Mouse (Mus musculus): ENCODE measurements at regions not wholly inside any gene's neighbourhood (a gene's known extent, or its start where the extent isn't known, plus 50 kb on each side); places are given as distances from the start of the nearest gene placed in this dataset.

- WGBS = 88% methylated on average over 1 of the region's 1 CpGs
- no peak for ATAC-seq (ENCODE audit: low FRiP score, low read depth)
- H3K4me3 ChIP-seq = no peak overlapping the region
- no peak overlapping the region for H3K4me2 ChIP-seq (replicated peaks)
- H3K4me1 ChIP-seq = no peaks in the 10 kb centered on the region
- no peak overlapping the region for H3K27ac ChIP-seq
- no peaks in the 10 kb centered on the region for H3K36me3 ChIP-seq
- no peak overlapping the region for H3K9ac ChIP-seq
- no peaks in the 10 kb centered on the region for H3K9me3 ChIP-seq
- H3K27me3 ChIP-seq (replicated peaks) = no peaks in the 10 kb centered on the region
Observed at GRCm38 (mm10) chr15:70675549-70675948, 3158.8 kb upstream of the Gm6569 start.

DNA sequence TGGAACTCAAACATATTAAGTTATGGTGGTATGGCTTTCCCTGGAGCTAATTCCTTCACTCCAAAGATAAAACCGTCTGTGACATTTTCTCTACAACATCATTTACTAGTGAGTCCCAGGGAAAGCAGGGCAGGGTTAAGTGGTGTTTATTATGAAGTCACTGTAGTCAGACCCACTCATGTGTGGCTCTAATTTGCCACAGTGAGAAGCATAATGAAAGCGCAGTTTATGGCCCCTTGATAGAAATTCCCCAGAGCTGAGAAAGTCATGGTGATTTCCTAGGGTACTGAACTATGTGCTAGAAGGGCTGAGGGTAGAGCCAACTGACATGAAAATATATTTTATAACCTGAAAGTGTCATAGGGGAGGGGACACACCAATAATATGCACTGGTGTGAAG, 3129.8 kb upstream of the Gm6569 start:
- Histone ChIP-seq H3K9ac (no peak overlapping the region), H3K27ac (no peak overlapping the region), H3K4me1 (no peaks in the 10 kb centered on the region), H3K4me2 (replicated peaks) (no peak overlapping the region), H3K4me3 (no peak overlapping the region), H3K36me3 (no peaks in the 10 kb centered on the region), H3K9me3 (no peaks in the 10 kb centered on the region), H3K27me3 (replicated peaks) (no peaks in the 10 kb centered on the region)
- peak; percentile 53 for ATAC-seq (ENCODE audit: low FRiP score, low read depth)
- 42% methylated on average over 2 of the region's 2 CpGs for WGBS

GRCm38 (mm10) chr15:70713736-70714135, 3120.6 kb upstream of the Gm6569 start:
- no peak overlapping the region for H3K4me3 ChIP-seq
- H3K9ac ChIP-seq = no peak overlapping the region
- no peaks in the 10 kb centered on the region for H3K36me3 ChIP-seq
- H3K27ac ChIP-seq = no peak overlapping the region
- no peak overlapping the region for H3K4me2 ChIP-seq (replicated peaks)
- peak; percentile 90 for ATAC-seq (ENCODE audit: low FRiP score, low read depth)
- peaks cover 3% of the 10 kb centered on the region; the same call in 1 of the 2 replicates for H3K4me1 ChIP-seq
- no peaks in the 10 kb centered on the region for H3K9me3 ChIP-seq
- no peaks in the 10 kb centered on the region for H3K27me3 ChIP-seq (replicated peaks)

GRCm38 (mm10) chr15:70727361-70727885, 3106.9 kb upstream of the Gm6569 start:
- Histone ChIP-seq H3K27ac (no peak overlapping the region), H3K27me3 (replicated peaks) (no peaks in the 10 kb centered on the region), H3K9me3 (no peaks in the 10 kb centered on the region), H3K36me3 (no peaks in the 10 kb centered on the region), H3K4me3 (no peak overlapping the region), H3K4me1 (no peaks in the 10 kb centered on the region), H3K4me2 (replicated peaks) (no peak overlapping the region), H3K9ac (no peak overlapping the region)
- 92% methylated on average over 1 of the region's 1 CpGs for WGBS
- 0 out of 2 replicates have a peak, but pooled peaks have one; percentile 37 for ATAC-seq (ENCODE audit: low FRiP score, low read depth)

- Histone ChIP-seq H3K36me3 (no peaks in the 10 kb centered on the region), H3K9me3 (no peaks in the 10 kb centered on the region), H3K27ac (no peak overlapping the region), H3K4me2 (replicated peaks) (no peak overlapping the region), H3K4me1 (no peaks in the 10 kb centered on the region), H3K27me3 (replicated peaks) (no peaks in the 10 kb centered on the region), H3K4me3 (no peak overlapping the region), H3K9ac (no peak overlapping the region)
- ATAC-seq (ENCODE audit: low FRiP score, low read depth) = no peak
- 91% methylated on average over 1 of the region's 1 CpGs for WGBS
Observed at GRCm38 (mm10) chr15:70727956-70728355, 3106.4 kb upstream of the Gm6569 start.

- Histone ChIP-seq H3K9me3 (0 out of 2 replicates have a peak, but pooled peaks cover 4% of the 10 kb centered on the region), H3K4me3 (no peak overlapping the region), H3K4me2 (replicated peaks) (no peak overlapping the region), H3K9ac (no peak overlapping the region), H3K4me1 (no peaks in the 10 kb centered on the region), H3K27ac (no peak overlapping the region), H3K27me3 (replicated peaks) (no peaks in the 10 kb centered on the region), H3K36me3 (no peaks in the 10 kb centered on the region)
- ATAC-seq (ENCODE audit: low FRiP score, low read depth) = no peak
Observed at GRCm38 (mm10) chr15:70744239-70744638, 3090.1 kb upstream of the Gm6569 start.

GRCm38 (mm10) chr15:70764045-70764444, 3070.3 kb upstream of the Gm6569 start:
- Histone ChIP-seq H3K27ac (no peak overlapping the region), H3K9me3 (no peaks in the 10 kb centered on the region), H3K4me3 (no peak overlapping the region), H3K9ac (no peak overlapping the region), H3K4me1 (no peaks in the 10 kb centered on the region), H3K36me3 (no peaks in the 10 kb centered on the region), H3K4me2 (replicated peaks) (no peak overlapping the region), H3K27me3 (replicated peaks) (no peaks in the 10 kb centered on the region)
- ATAC-seq (ENCODE audit: low FRiP score, low read depth) = no peak
- 41% methylated on average over 1 of the region's 1 CpGs for WGBS

DNA sequence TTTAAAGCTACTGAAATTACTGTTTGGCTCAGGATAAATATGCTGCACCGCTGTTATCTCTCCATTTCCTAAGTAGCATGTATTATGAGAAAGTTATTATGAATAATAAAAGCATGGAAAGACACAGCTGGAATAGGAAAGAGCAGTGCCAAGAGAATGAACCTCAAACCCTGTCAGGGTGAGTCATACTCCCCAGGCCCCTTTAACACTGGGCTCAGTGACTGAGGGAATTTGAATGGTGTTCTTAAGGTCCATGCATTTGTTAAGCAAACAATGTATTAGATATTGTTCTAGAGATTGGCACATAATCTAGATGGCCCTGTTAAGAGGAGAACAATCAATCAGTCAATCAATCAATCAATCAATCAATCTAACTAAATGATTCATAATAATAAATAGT, 3069.8 kb upstream of the Gm6569 start:
- H3K27ac ChIP-seq = no peak overlapping the region
- H3K4me1 ChIP-seq = no peaks in the 10 kb centered on the region
- no peaks in the 10 kb centered on the region for H3K9me3 ChIP-seq
- no peak for ATAC-seq (ENCODE audit: low FRiP score, low read depth)
- H3K9ac ChIP-seq = no peak overlapping the region
- H3K4me2 ChIP-seq (replicated peaks) = no peak overlapping the region
- no peaks in the 10 kb centered on the region for H3K36me3 ChIP-seq
- WGBS = 71% methylated on average over 1 of the region's 1 CpGs
- no peaks in the 10 kb centered on the region for H3K27me3 ChIP-seq (replicated peaks)
- H3K4me3 ChIP-seq = no peak overlapping the region

DNA sequence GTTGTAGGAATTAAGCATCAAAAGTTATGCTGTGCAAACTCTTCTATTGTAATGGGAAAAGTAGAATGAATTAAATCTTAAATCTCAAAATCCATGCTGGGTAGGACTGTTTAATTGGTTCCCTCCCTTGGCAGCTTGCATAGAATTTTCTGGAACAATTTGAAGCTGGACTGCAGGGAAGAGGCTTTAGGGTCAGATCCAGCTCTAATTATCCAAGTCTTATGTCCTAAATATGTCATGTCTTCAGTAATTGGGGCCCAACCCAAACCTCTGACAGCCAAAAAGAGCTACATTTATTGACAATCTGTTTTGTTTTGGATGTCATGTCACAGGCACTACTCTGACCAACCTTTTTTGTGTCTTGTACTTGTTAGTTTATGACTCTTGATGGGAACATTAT, 3068.9 kb upstream of the Gm6569 start:
- H3K4me2 ChIP-seq (replicated peaks) = no peak overlapping the region
- H3K4me3 ChIP-seq = no peak overlapping the region
- no peaks in the 10 kb centered on the region for H3K4me1 ChIP-seq
- no peaks in the 10 kb centered on the region for H3K9me3 ChIP-seq
- ATAC-seq (ENCODE audit: low FRiP score, low read depth) = no peak
- no peaks in the 10 kb centered on the region for H3K36me3 ChIP-seq
- no peaks in the 10 kb centered on the region for H3K27me3 ChIP-seq (replicated peaks)
- no peak overlapping the region for H3K9ac ChIP-seq
- H3K27ac ChIP-seq = no peak overlapping the region
